Mouse (Mus musculus): ENCODE results near the gene Rtkn. TPM values are rescaled to one million over a fixed set of nuclear protein-coding genes. Genes with fewer than 3 reads are reported as not detected.

Rtkn gene
- total and polyA plus RNA-seq, 3 experiments, result 0.47 to 1.3 (median 0.68) TPM

- Histone ChIP-seq H3K4me1 (ENCODE audit: control insufficient read depth in 1 of 2, insufficient read depth in 2 of 2) (peaks cover 15 to 29% of the 10 kb centered on the region in 2 experiments), H3K9ac (ENCODE audit: insufficient read depth, low read depth) (no peak overlapping the region), H3K27ac (ENCODE audit: insufficient read depth, low read depth) (no peak overlapping the region), H3K4me3 (replicated peaks in 1 of 3; ENCODE audit: low read depth in 2 of 3, low read length in 2 of 3, poor library complexity in 1 of 3) (no peak overlapping the region), H3K36me3 (replicated peaks in 1 of 2; ENCODE audit: control insufficient read depth in 1 of 2, insufficient read depth in 1 of 2, low read length in 1 of 2) (peaks cover 12 to 24% of the 10 kb centered on the region in 2 experiments), H3K9me3 (replicated peaks; ENCODE audit: low read length) (no peaks in the 10 kb centered on the region), H3K79me2 (replicated peaks; ENCODE audit: control insufficient read depth, extremely low read depth, insufficient read depth, poor library complexity, severe bottlenecking) (no peaks in the 10 kb centered on the region), H3K27me3 (replicated peaks) (no peaks in the 10 kb centered on the region), H3K4me2 (ENCODE audit: insufficient read depth, low read depth, poor library complexity, severe bottlenecking) (no peak overlapping the region)
- in situ Hi-C loops (cut with MboI; ENCODE audit: low pct_ligation_motif_present, low pct_unique_long_range_greater_than_20kb, low sequenced_read_pairs), result no loop called here
- DNase-seq (ENCODE audit: extremely low read depth), result no peak
- dilution Hi-C loops (cut with MboI; ENCODE audit: extremely low pct_ligation_motif_present, extremely low pct_unique_long_range_greater_than_20kb, low sequenced_read_pairs), result no loop called here
- TF ChIP-seq RCOR1 (conservative IDR thresholded peaks at IDR 0.05; ENCODE audit: low read depth, low read length) (no peak), ZKSCAN1 (IDR thresholded peaks at IDR 0.05; ENCODE audit: borderline replicate concordance, low read depth, low read length) (no peak), GABPA (IDR thresholded peaks at IDR 0.05; ENCODE audit: insufficient replicate concordance, low read depth, low read length) (no peak), UBTF (IDR thresholded peaks at IDR 0.05; ENCODE audit: low read depth, low read length) (no peak), BHLHE40 (IDR thresholded peaks at IDR 0.05; ENCODE audit: low read depth, low read length) (no peak), USF1 (IDR thresholded peaks at IDR 0.05; ENCODE audit: low read depth, low read length) (no peak), POLR2A (IDR thresholded peaks at IDR 0.05; ENCODE audit: low read depth, low read length) (no peak), EP300 (IDR thresholded peaks at IDR 0.05; ENCODE audit: low read length) (no peak), TCF12 (IDR thresholded peaks at IDR 0.05; ENCODE audit: low read depth, low read length) (no peak), SIN3A (IDR thresholded peaks at IDR 0.05; ENCODE audit: low read length) (no peak), SMC3 (IDR thresholded peaks at IDR 0.05; ENCODE audit: low read depth, low read length) (no peak), MYC (IDR thresholded peaks at IDR 0.05; ENCODE audit: low read depth, low read length) (no peak), NELFE (IDR thresholded peaks at IDR 0.05; ENCODE audit: low read depth, low read length) (no peak), ZC3H11A (IDR thresholded peaks at IDR 0.05; ENCODE audit: low read depth, low read length) (no peak), ELF1 (IDR thresholded peaks at IDR 0.05; ENCODE audit: low read depth, low read length) (no peak), MXI1 (IDR thresholded peaks at IDR 0.05; ENCODE audit: low read depth, low read length) (no peak), NRF1 (IDR thresholded peaks at IDR 0.05; ENCODE audit: low read depth, low read length) (no peak), ETS1 (conservative IDR thresholded peaks at IDR 0.05; ENCODE audit: low read depth, low read length) (no peak)
Measured at GRCm38 (mm10) chr6:83153038-83153437, 17.8 kb downstream of the Rtkn start.

GRCm38 (mm10) chr6:83153485-83153884 is 18.2 kb downstream of the Rtkn start:
- Histone ChIP-seq H3K4me3 (replicated peaks in 1 of 3; ENCODE audit: low read depth in 2 of 3, low read length in 2 of 3, poor library complexity in 1 of 3) (no peak overlapping the region), H3K79me2 (replicated peaks; ENCODE audit: control insufficient read depth, extremely low read depth, insufficient read depth, poor library complexity, severe bottlenecking) (no peaks in the 10 kb centered on the region), H3K27me3 (replicated peaks) (no peaks in the 10 kb centered on the region), H3K4me1 (ENCODE audit: control insufficient read depth in 1 of 2, insufficient read depth in 2 of 2) (peaks cover 15 to 29% of the 10 kb centered on the region in 2 experiments), H3K4me2 (ENCODE audit: insufficient read depth, low read depth, poor library complexity, severe bottlenecking) (no peak overlapping the region), H3K36me3 (replicated peaks in 1 of 2; ENCODE audit: control insufficient read depth in 1 of 2, insufficient read depth in 1 of 2, low read length in 1 of 2) (peaks cover 12 to 24% of the 10 kb centered on the region in 2 experiments), H3K9ac (ENCODE audit: insufficient read depth, low read depth) (no peak overlapping the region), H3K9me3 (replicated peaks; ENCODE audit: low read length) (no peaks in the 10 kb centered on the region), H3K27ac (ENCODE audit: insufficient read depth, low read depth) (no peak overlapping the region)
- dilution Hi-C loops (cut with MboI; ENCODE audit: extremely low pct_ligation_motif_present, extremely low pct_unique_long_range_greater_than_20kb, low sequenced_read_pairs), result no loop called here
- no peak for DNase-seq (ENCODE audit: extremely low read depth)
- in situ Hi-C loops (cut with MboI; ENCODE audit: low pct_ligation_motif_present, low pct_unique_long_range_greater_than_20kb, low sequenced_read_pairs), result no loop called here
- TF ChIP-seq TCF12 (IDR thresholded peaks at IDR 0.05; ENCODE audit: low read depth, low read length) (no peak), MEF2A (IDR thresholded peaks at IDR 0.05; ENCODE audit: borderline replicate concordance, low read depth, low read length) (no peak), MYC (IDR thresholded peaks at IDR 0.05; ENCODE audit: low read depth, low read length) (no peak), MAFK (IDR thresholded peaks at IDR 0.05; ENCODE audit: insufficient replicate concordance, low read length) (no peak)

Measured in CH12.LX (cell line).